Mouse (Mus musculus): ENCODE results near the gene Dgkh. TPM values are rescaled to one million over a fixed set of nuclear protein-coding genes. Genes with fewer than 3 reads are reported as not detected.

The Dgkh gene
- polyA plus RNA-seq, 1 experiment: 1.2 TPM

- TF ChIP-seq USF1 (IDR thresholded peaks at IDR 0.05; ENCODE audit: low read depth) (no peak), MAX (IDR thresholded peaks at IDR 0.05) (no peak), CTCF (IDR thresholded peaks at IDR 0.05; ENCODE audit: control insufficient read depth, insufficient read depth, insufficient read length) (no peak), MYOD1 (IDR thresholded peaks at IDR 0.05; ENCODE audit: control insufficient read depth, insufficient read length, low read depth) (no peak), CEBPB (IDR thresholded peaks at IDR 0.05; ENCODE audit: low read depth) (no peak), FOSL1 (IDR thresholded peaks at IDR 0.05; ENCODE audit: insufficient read depth, low read length, poor library complexity, severe bottlenecking) (no peak), MYOG (IDR thresholded peaks at IDR 0.05; ENCODE audit: control insufficient read depth, extremely low read depth, insufficient read length) (no peak)
- peaks cover 66% of the 10 kb centered on the region for H3K79me3 ChIP-seq (ENCODE audit: low read depth)
- H3K79me2 ChIP-seq (ENCODE audit: control insufficient read depth, insufficient read depth): peaks cover 79% of the 10 kb centered on the region
Observed at GRCm38 (mm10) chr14:78533701-78534100, 198.9 kb downstream of the Dgkh start.

GRCm38 (mm10) chr14:78532345-78532744 is 200.2 kb downstream of the Dgkh start:
- Histone ChIP-seq H3K27me3 (ENCODE audit: control insufficient read depth, insufficient read depth, insufficient read length) (no peaks in the 10 kb centered on the region), H3ac (ENCODE audit: control insufficient read depth, insufficient read length, low read depth) (no peak overlapping the region), H3K36me3 (ENCODE audit: control insufficient read depth, insufficient read depth) (no peaks in the 10 kb centered on the region), H3K79me2 (ENCODE audit: control insufficient read depth, insufficient read depth) (peaks cover 92% of the 10 kb centered on the region), H3K79me3 (ENCODE audit: low read depth) (peaks cover 76% of the 10 kb centered on the region), H3K4me3 (ENCODE audit: insufficient read depth, poor library complexity, severe bottlenecking) (no peak overlapping the region)
- TF ChIP-seq CEBPB (IDR thresholded peaks at IDR 0.05; ENCODE audit: low read depth) (no peak), MAX (IDR thresholded peaks at IDR 0.05) (no peak), CTCF (IDR thresholded peaks at IDR 0.05; ENCODE audit: control insufficient read depth, insufficient read depth, insufficient read length) (no peak), USF1 (IDR thresholded peaks at IDR 0.05; ENCODE audit: low read depth) (no peak), MYOD1 (IDR thresholded peaks at IDR 0.05; ENCODE audit: control insufficient read depth, insufficient read length, low read depth) (no peak), FOSL1 (IDR thresholded peaks at IDR 0.05; ENCODE audit: insufficient read depth, low read length, poor library complexity, severe bottlenecking) (no peak), MYOG (IDR thresholded peaks at IDR 0.05; ENCODE audit: control insufficient read depth, extremely low read depth, insufficient read length) (no peak)

More at GRCm38 (mm10) chr14:78533701-78534100, 198.9 kb downstream of the Dgkh start:
- no peaks in the 10 kb centered on the region for H3K27me3 ChIP-seq (ENCODE audit: control insufficient read depth, insufficient read depth, insufficient read length)
- no peak overlapping the region for H3ac ChIP-seq (ENCODE audit: control insufficient read depth, insufficient read length, low read depth)
- no peak overlapping the region for H3K4me3 ChIP-seq (ENCODE audit: insufficient read depth, poor library complexity, severe bottlenecking)
- H3K36me3 ChIP-seq (ENCODE audit: control insufficient read depth, insufficient read depth): no peaks in the 10 kb centered on the region

GRCm38 (mm10) chr14:78530256-78530655 is 202.3 kb downstream of the Dgkh start:
- peaks cover 83% of the 10 kb centered on the region for H3K79me3 ChIP-seq (ENCODE audit: low read depth)

GRCm38 (mm10) chr14:78528461-78529425 is 203.8 kb downstream of the Dgkh start:
- Histone ChIP-seq H3K79me3 (ENCODE audit: low read depth) (peaks cover 84% of the 10 kb centered on the region), H3K27me3 (ENCODE audit: control insufficient read depth, insufficient read depth, insufficient read length) (no peaks in the 10 kb centered on the region), H3K36me3 (ENCODE audit: control insufficient read depth, insufficient read depth) (no peaks in the 10 kb centered on the region), H3K4me3 (ENCODE audit: insufficient read depth, poor library complexity, severe bottlenecking) (no peak overlapping the region), H3ac (ENCODE audit: control insufficient read depth, insufficient read length, low read depth) (no peak overlapping the region), H3K79me2 (ENCODE audit: control insufficient read depth, insufficient read depth) (peaks cover 100% of the 10 kb centered on the region)
- TF ChIP-seq MAX (IDR thresholded peaks at IDR 0.05) (no peak), USF1 (IDR thresholded peaks at IDR 0.05; ENCODE audit: low read depth) (no peak), CEBPB (IDR thresholded peaks at IDR 0.05; ENCODE audit: low read depth) (no peak), MYOD1 (IDR thresholded peaks at IDR 0.05; ENCODE audit: control insufficient read depth, insufficient read length, low read depth) (no peak), CTCF (IDR thresholded peaks at IDR 0.05; ENCODE audit: control insufficient read depth, insufficient read depth, insufficient read length) (no peak)

More at GRCm38 (mm10) chr14:78530256-78530655, 202.3 kb downstream of the Dgkh start:
- H3K36me3 ChIP-seq (ENCODE audit: control insufficient read depth, insufficient read depth): no peaks in the 10 kb centered on the region
- peaks cover 100% of the 10 kb centered on the region for H3K79me2 ChIP-seq (ENCODE audit: control insufficient read depth, insufficient read depth)
- H3K4me3 ChIP-seq (ENCODE audit: insufficient read depth, poor library complexity, severe bottlenecking): no peak overlapping the region
- TF ChIP-seq FOSL1 (IDR thresholded peaks at IDR 0.05; ENCODE audit: insufficient read depth, low read length, poor library complexity, severe bottlenecking) (no peak), USF1 (IDR thresholded peaks at IDR 0.05; ENCODE audit: low read depth) (no peak), CTCF (IDR thresholded peaks at IDR 0.05; ENCODE audit: control insufficient read depth, insufficient read depth, insufficient read length) (no peak), MYOG (IDR thresholded peaks at IDR 0.05; ENCODE audit: control insufficient read depth, extremely low read depth, insufficient read length) (no peak), MYOD1 (IDR thresholded peaks at IDR 0.05; ENCODE audit: control insufficient read depth, insufficient read length, low read depth) (no peak), MAX (IDR thresholded peaks at IDR 0.05) (no peak), CEBPB (IDR thresholded peaks at IDR 0.05; ENCODE audit: low read depth) (no peak)
- H3K27me3 ChIP-seq (ENCODE audit: control insufficient read depth, insufficient read depth, insufficient read length): no peaks in the 10 kb centered on the region
- H3ac ChIP-seq (ENCODE audit: control insufficient read depth, insufficient read length, low read depth): no peak overlapping the region

DNA sequence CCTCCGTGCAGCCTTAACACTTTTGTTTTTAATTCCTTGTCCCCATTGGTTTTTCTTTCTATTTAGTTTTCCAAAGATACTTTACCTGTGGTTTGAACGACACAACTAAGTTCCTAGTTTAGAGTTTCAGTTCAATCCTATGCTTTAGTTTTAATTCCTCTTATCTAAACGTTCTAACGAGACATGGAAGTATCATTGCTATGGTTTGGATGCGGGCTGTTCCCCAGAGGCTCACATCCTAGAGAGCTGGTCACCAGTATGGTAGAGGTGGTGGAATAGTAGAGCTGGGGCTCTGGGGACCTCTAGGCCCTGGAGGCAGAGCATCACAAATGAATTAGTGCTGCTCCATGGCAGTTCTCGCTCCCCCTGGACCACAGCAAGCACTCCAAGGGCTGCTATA is 205.7 kb downstream of the Dgkh start:
- Histone ChIP-seq H3ac (ENCODE audit: control insufficient read depth, insufficient read length, low read depth) (no peak overlapping the region), H3K79me3 (ENCODE audit: low read depth) (peaks cover 82% of the 10 kb centered on the region), H3K79me2 (ENCODE audit: control insufficient read depth, insufficient read depth) (peaks cover 97% of the 10 kb centered on the region), H3K27me3 (ENCODE audit: control insufficient read depth, insufficient read depth, insufficient read length) (no peaks in the 10 kb centered on the region), H3K36me3 (ENCODE audit: control insufficient read depth, insufficient read depth) (no peaks in the 10 kb centered on the region), H3K4me3 (ENCODE audit: insufficient read depth, poor library complexity, severe bottlenecking) (no peak overlapping the region)
- TF ChIP-seq CEBPB (IDR thresholded peaks at IDR 0.05; ENCODE audit: low read depth): no peak
